Mouse (Mus musculus): Measurements from ENCODE around the gene Slco4c1. TPM values are rescaled to one million over a fixed set of nuclear protein-coding genes. Genes with fewer than 3 reads are reported as not detected.

Slco4c1 gene
- total and polyA plus RNA-seq, 3 experiments: under 0.01 TPM; not detected in 2

DNA sequence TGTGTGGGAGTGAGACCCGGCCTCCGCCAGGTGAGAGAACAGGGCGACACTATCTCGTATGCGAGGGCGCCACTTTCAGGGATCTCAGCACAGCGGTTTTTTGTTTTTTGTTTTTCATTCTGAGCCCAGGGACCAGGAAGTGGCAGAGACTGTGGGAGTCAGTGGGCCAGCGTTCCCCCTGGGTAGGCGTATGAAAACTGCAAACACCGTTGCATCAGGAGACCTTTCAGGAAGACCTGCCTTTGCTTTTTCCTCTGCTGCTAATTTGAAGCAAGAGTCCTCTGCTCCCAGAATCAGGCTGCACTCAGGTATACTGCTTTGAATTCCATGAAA, 356 bp upstream of the Slco4c1 start:
- Histone ChIP-seq H3K4me3 (ENCODE audit: low read depth, low read length) (no peak overlapping the region; the same call in 1 of the 2 replicates), H3K9me3 (replicated peaks) (peaks cover 21% of the 10 kb centered on the region), H3K4me1 (ENCODE audit: insufficient read depth, low read depth, low read length) (no peaks in the 10 kb centered on the region), H3K36me3 (replicated peaks) (no peaks in the 10 kb centered on the region), H3K27me3 (ENCODE audit: insufficient read depth, low read length) (no peaks in the 10 kb centered on the region; the same call in 1 of the 2 replicates)
- no peak for ATAC-seq (ENCODE audit: extremely low read depth, insufficient number of reproducible peaks, low FRiP score, poor library complexity, severe bottlenecking)
- no peak for DNase-seq (ENCODE audit: low spot score)
- TF ChIP-seq CTCF (IDR thresholded peaks at IDR 0.05; ENCODE audit: low read depth, low read length) (no peak), POLR2AphosphoS5 (IDR thresholded peaks at IDR 0.05; ENCODE audit: insufficient replicate concordance, low read depth, low read length) (no peak), TAL1 (conservative IDR thresholded peaks at IDR 0.05; ENCODE audit: low read depth, low read length) (no peak), GATA2 (IDR thresholded peaks at IDR 0.05; ENCODE audit: borderline replicate concordance, low read depth, low read length) (no peak), GATA1 (IDR thresholded peaks at IDR 0.05; ENCODE audit: borderline replicate concordance, low read length) (no peak)

DNA sequence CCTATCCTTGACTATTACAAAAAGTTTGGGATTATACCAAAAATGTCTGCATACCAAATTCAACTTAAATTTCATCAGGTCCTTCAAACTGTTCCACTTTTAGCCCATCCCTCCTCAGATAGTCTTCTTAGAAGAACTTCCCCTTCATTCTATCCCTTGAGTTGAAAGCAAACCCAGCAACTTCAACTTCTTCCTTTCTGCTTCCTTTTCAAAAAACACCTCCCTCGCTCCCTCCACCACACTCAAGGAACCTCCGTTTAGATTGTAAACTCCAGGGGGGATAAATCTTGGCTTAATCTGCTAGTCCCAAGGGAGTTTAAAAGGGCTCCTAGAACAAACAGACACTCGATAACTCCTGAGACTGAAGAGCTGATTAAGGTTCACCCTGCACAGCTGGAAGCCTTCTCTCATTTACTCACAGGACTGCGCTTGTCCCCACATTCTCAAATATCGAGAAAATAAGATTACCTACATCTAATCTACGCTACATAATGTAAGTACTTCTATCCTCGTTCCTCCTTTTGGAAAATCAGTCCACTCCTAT, 1.1 kb downstream of the Slco4c1 start:
- Histone ChIP-seq H3K4me1 (ENCODE audit: insufficient read depth, low read depth, low read length) (no peaks in the 10 kb centered on the region), H3K27me3 (ENCODE audit: insufficient read depth, low read length) (no peaks in the 10 kb centered on the region; the same call in 1 of the 2 replicates), H3K4me3 (ENCODE audit: low read depth, low read length) (no peak overlapping the region), H3K36me3 (replicated peaks) (no peaks in the 10 kb centered on the region), H3K9me3 (replicated peaks) (peaks cover 21% of the 10 kb centered on the region)
- TF ChIP-seq TAL1 (conservative IDR thresholded peaks at IDR 0.05; ENCODE audit: low read depth, low read length): no peak
- ATAC-seq (ENCODE audit: extremely low read depth, insufficient number of reproducible peaks, low FRiP score, poor library complexity, severe bottlenecking): no peak
- DNase-seq (ENCODE audit: low spot score): no peak

DNA sequence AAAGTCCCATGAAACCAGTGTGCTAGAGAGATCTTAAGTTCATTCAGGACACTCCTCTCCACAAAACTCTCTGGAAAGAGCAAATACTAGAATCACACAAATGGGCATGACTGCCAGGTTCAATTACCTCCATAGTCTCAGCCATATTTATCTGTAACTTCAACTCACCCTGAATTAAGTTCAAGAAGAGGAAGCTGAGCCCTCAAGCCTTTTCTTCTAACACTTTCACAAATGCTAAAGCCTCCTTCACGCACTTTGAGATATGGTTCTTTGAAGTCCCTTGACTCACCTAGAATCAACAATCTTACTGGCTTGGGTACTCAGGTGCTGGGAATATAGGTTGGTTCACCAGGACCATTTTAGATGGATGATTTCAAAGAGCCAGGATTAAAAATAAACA, 3.2 kb downstream of the Slco4c1 start:
- no peaks in the 10 kb centered on the region for H3K36me3 ChIP-seq (replicated peaks)
- H3K4me3 ChIP-seq (ENCODE audit: low read depth, low read length): no peak overlapping the region
- ATAC-seq (ENCODE audit: extremely low read depth, insufficient number of reproducible peaks, low FRiP score, poor library complexity, severe bottlenecking) (no peak), DNase-seq (ENCODE audit: low spot score) (no peak)
- H3K4me1 ChIP-seq (ENCODE audit: insufficient read depth, low read depth, low read length): no peaks in the 10 kb centered on the region
- TF ChIP-seq POLR2AphosphoS5 (IDR thresholded peaks at IDR 0.05; ENCODE audit: insufficient replicate concordance, low read depth, low read length): no peak
- TF ChIP-seq GATA2 (IDR thresholded peaks at IDR 0.05; ENCODE audit: borderline replicate concordance, low read depth, low read length): no peak
- no peak for TF ChIP-seq CTCF (IDR thresholded peaks at IDR 0.05; ENCODE audit: low read depth, low read length)
- TF ChIP-seq GATA1 (IDR thresholded peaks at IDR 0.05; ENCODE audit: borderline replicate concordance, low read length): no peak
- TF ChIP-seq TAL1 (conservative IDR thresholded peaks at IDR 0.05; ENCODE audit: low read depth, low read length): no peak
- H3K27me3 ChIP-seq (ENCODE audit: insufficient read depth, low read length): no peaks in the 10 kb centered on the region; the same call in 1 of the 2 replicates
- peaks cover 23% of the 10 kb centered on the region for H3K9me3 ChIP-seq (replicated peaks)

DNA sequence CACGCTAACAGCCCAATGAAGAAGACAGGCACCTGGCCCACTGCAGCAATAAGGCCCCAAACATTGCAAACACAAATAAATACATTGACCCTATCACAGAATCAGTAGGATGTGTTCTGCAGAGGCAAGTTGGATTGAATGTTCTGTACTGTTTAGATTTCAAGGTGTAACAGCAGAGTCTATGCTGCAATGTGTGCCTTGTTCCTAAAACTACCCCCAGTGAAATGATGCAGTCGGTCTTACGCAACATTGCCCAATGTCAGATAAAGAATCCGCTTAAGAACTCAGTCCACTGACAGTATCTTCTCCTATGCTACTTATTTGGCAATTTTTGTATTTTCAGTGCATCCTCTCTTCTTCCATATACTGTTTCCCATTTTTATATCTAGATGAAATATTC, 6.0 kb downstream of the Slco4c1 start:
- ATAC-seq (ENCODE audit: extremely low read depth, insufficient number of reproducible peaks, low FRiP score, poor library complexity, severe bottlenecking): no peak
- Histone ChIP-seq H3K9me3 (replicated peaks) (peaks cover 10% of the 10 kb centered on the region), H3K36me3 (replicated peaks) (no peaks in the 10 kb centered on the region), H3K27me3 (ENCODE audit: insufficient read depth, low read length) (no peaks in the 10 kb centered on the region), H3K4me1 (ENCODE audit: insufficient read depth, low read depth, low read length) (no peaks in the 10 kb centered on the region), H3K4me3 (ENCODE audit: low read depth, low read length) (no peak overlapping the region)
- DNase-seq (ENCODE audit: low spot score): no peak
- TF ChIP-seq CTCF (IDR thresholded peaks at IDR 0.05; ENCODE audit: low read depth, low read length) (no peak), TAL1 (conservative IDR thresholded peaks at IDR 0.05; ENCODE audit: low read depth, low read length) (no peak), GATA1 (IDR thresholded peaks at IDR 0.05; ENCODE audit: borderline replicate concordance, low read length) (no peak), GATA2 (IDR thresholded peaks at IDR 0.05; ENCODE audit: borderline replicate concordance, low read depth, low read length) (no peak), POLR2AphosphoS5 (IDR thresholded peaks at IDR 0.05; ENCODE audit: insufficient replicate concordance, low read depth, low read length) (no peak)

DNA sequence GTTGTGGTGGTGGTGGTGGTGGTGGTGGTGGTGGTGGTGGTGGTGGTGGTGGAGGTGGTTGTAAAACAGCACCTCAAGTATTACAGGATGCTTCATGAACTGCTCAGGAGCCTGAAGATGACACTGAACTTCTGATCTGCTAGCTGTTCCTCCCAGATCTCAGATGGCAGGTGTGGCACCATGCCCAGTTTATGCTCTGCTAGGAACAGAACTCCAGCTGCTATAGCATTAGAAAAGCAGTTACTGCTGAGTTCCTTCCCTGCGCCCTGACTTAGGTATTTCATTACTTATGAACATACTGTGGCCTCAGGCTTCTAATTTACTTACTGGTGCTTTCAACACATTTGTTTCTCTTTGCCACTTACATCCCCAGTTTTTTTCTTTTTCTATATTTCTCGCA, 7.9 kb downstream of the Slco4c1 start:
- Histone ChIP-seq H3K4me1 (ENCODE audit: insufficient read depth, low read depth, low read length) (no peaks in the 10 kb centered on the region), H3K27me3 (ENCODE audit: insufficient read depth, low read length) (no peaks in the 10 kb centered on the region), H3K4me3 (ENCODE audit: low read depth, low read length) (no peak overlapping the region), H3K9me3 (replicated peaks) (peaks cover 10% of the 10 kb centered on the region), H3K36me3 (replicated peaks) (no peaks in the 10 kb centered on the region)
- no peak for TF ChIP-seq GATA2 (IDR thresholded peaks at IDR 0.05; ENCODE audit: borderline replicate concordance, low read depth, low read length)
- no peak for TF ChIP-seq POLR2AphosphoS5 (IDR thresholded peaks at IDR 0.05; ENCODE audit: insufficient replicate concordance, low read depth, low read length)
- no peak for TF ChIP-seq GATA1 (IDR thresholded peaks at IDR 0.05; ENCODE audit: borderline replicate concordance, low read length)
- TF ChIP-seq TAL1 (conservative IDR thresholded peaks at IDR 0.05; ENCODE audit: low read depth, low read length): no peak
- TF ChIP-seq CTCF (IDR thresholded peaks at IDR 0.05; ENCODE audit: low read depth, low read length): no peak
- no peak for DNase-seq (ENCODE audit: low spot score)
- ATAC-seq (ENCODE audit: extremely low read depth, insufficient number of reproducible peaks, low FRiP score, poor library complexity, severe bottlenecking): no peak

DNA sequence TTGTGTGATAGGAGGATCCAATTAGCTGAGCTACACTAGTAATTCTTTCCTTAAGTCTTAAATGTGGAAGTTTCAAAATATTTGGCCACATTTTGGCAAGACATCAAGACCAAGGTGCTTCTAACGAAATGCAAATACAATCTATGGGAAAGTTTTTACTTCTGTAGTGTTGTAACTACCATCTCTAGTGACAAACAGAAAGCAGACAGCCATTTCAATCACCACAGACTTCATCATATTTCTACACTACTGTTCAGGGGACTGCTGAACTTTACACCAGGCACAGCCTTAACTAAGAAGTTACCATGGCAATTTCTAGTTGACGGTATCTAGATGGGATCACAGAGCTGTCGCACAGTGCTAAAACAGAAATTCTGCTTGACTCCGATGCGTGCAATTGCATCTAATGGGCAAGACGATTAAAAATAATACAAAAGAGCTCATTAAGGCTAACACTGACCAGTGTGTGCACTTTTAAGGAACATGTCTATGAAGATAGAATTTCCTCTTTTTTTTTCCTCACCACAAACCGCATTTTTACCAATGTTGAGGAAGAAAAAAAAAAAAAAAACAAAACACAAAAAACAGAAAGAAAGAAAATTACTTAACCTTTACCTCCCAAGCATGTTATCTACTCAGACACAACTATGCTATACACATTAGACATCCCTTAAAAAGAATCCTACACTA, 11.8 kb downstream of the Slco4c1 start:
- no peak for ATAC-seq (ENCODE audit: extremely low read depth, insufficient number of reproducible peaks, low FRiP score, poor library complexity, severe bottlenecking)

More for the DNA sequence above, 11.8 kb downstream of the Slco4c1 start:
- H3K27me3 ChIP-seq (ENCODE audit: insufficient read depth, low read length): no peaks in the 10 kb centered on the region
- no peak overlapping the region for H3K4me3 ChIP-seq (ENCODE audit: low read depth, low read length)
- no peaks in the 10 kb centered on the region for H3K4me1 ChIP-seq (ENCODE audit: insufficient read depth, low read depth, low read length)
- H3K36me3 ChIP-seq (replicated peaks): no peaks in the 10 kb centered on the region
- DNase-seq (ENCODE audit: low spot score): no peak
- H3K9me3 ChIP-seq (replicated peaks): peaks cover 5% of the 10 kb centered on the region
- TF ChIP-seq TAL1 (conservative IDR thresholded peaks at IDR 0.05; ENCODE audit: low read depth, low read length): no peak
- no peak for TF ChIP-seq GATA2 (IDR thresholded peaks at IDR 0.05; ENCODE audit: borderline replicate concordance, low read depth, low read length)
- no peak for TF ChIP-seq POLR2AphosphoS5 (IDR thresholded peaks at IDR 0.05; ENCODE audit: insufficient replicate concordance, low read depth, low read length)
- TF ChIP-seq GATA1 (IDR thresholded peaks at IDR 0.05; ENCODE audit: borderline replicate concordance, low read length): no peak
- TF ChIP-seq CTCF (IDR thresholded peaks at IDR 0.05; ENCODE audit: low read depth, low read length): no peak
